Comparison of ENCODE assay signal across 12 mouse cellular contexts in genomic region chr4:42948527-42948926, GRCm38 (mm10). TPM values are rescaled to one million over a fixed set of nuclear protein-coding genes. Genes with fewer than 3 reads are reported as not detected.
A peak's percentile ranks its signal among the peaks of the same experiment; 100 is the strongest.
DNase-seq lines count a peak whose midpoint lies in the region; ATAC-seq lines count a peak whose summit lies in the region.
"Had no signal": no experiment of that assay in that cellular context is flagged by ENCODE, and none has a peak within 500 bp of the region (broad histone marks: within the 10 kb centered on the region; RNA-seq: fewer than 3 reads in every experiment).

No protein-coding gene starts in this region.

- 40% methylated on average over 13 of the region's 13 CpGs for WGBS in heart, embryonic 13.5 days
- 53% methylated on average over 13 of the region's 13 CpGs for WGBS in forebrain, embryonic 10.5 days
- 33% methylated on average over 13 of the region's 13 CpGs for WGBS in hindbrain, embryonic 16.5 days

- H3K4me3 ChIP-seq in heart, embryonic 13.5 days = no peak overlapping the region
- H3K4me3 ChIP-seq in forebrain, embryonic 10.5 days = peak overlapping the region; percentile 90; the same call in 1 of the 2 replicates
- no peak overlapping the region for H3K4me3 ChIP-seq in hindbrain, embryonic 16.5 days (ENCODE audit: low read length)

- DNase-seq in heart, postnatal 14 days = no peak
- DNase-seq in forebrain, embryonic 10.5 days (ENCODE audit: extremely low spot score, low spot score) = no peak
- DNase-seq in naive thymus-derived CD4-positive, alpha-beta T cell, adult 2 months (ENCODE audit: low read depth) = peak; percentile 16
- DNase-seq in gastrocnemius, postnatal 36 days = no peak
- no peak for DNase-seq in thymus, postnatal 14 days
- DNase-seq in thymus, postnatal 0 days (ENCODE audit: low spot score) = no peak

- H3K9me3 ChIP-seq in heart, embryonic 13.5 days = no peaks in the 10 kb centered on the region
- H3K9me3 ChIP-seq in forebrain, embryonic 10.5 days = no peaks in the 10 kb centered on the region
- H3K9me3 ChIP-seq in hindbrain, embryonic 16.5 days (ENCODE audit: control insufficient read depth, low read length) = no peaks in the 10 kb centered on the region
- H3K9me3 ChIP-seq: stomach, embryonic 15.5 days had no signal

- H3K27ac ChIP-seq in heart, embryonic 13.5 days (replicated peaks) = no peak overlapping the region
- 0 out of 2 replicates have a peak overlapping the region, but pooled peaks have one; percentile 98 for H3K27ac ChIP-seq in forebrain, embryonic 10.5 days
- H3K27ac ChIP-seq in hindbrain, embryonic 16.5 days (ENCODE audit: low read depth, low read length) = peak overlapping the region; percentile 74
- H3K27ac ChIP-seq: stomach, embryonic 15.5 days had no signal

- peaks cover 3% of the 10 kb centered on the region; the same call in 1 of the 2 replicates for H3K36me3 ChIP-seq in heart, embryonic 13.5 days
- peaks cover 9% of the 10 kb centered on the region; the same call in 1 of the 2 replicates for H3K36me3 ChIP-seq in forebrain, embryonic 10.5 days (replicated peaks)
- no peaks in the 10 kb centered on the region for H3K36me3 ChIP-seq in hindbrain, embryonic 16.5 days (ENCODE audit: control insufficient read depth, insufficient read depth, low read length)
- H3K36me3 ChIP-seq: stomach, embryonic 15.5 days had no signal

- H3K4me1 ChIP-seq in heart, embryonic 13.5 days = peaks cover 43% of the 10 kb centered on the region
- H3K4me1 ChIP-seq in forebrain, embryonic 10.5 days = peaks cover 74% of the 10 kb centered on the region
- peaks cover 50% of the 10 kb centered on the region for H3K4me1 ChIP-seq in hindbrain, embryonic 16.5 days (ENCODE audit: control insufficient read depth, insufficient read depth, low read depth, low read length)

- ATAC-seq in heart, embryonic 13.5 days (ENCODE audit: extremely low read depth, insufficient number of reproducible peaks, low FRiP score, low TSS enrichment) = no peak
- ATAC-seq in hindbrain, embryonic 16.5 days = no peak
- ATAC-seq: intestine, postnatal 0 days; lung, postnatal 0 days had no signal

- no peak overlapping the region for H3K9ac ChIP-seq in heart, embryonic 13.5 days
- H3K9ac ChIP-seq in hindbrain, embryonic 16.5 days (ENCODE audit: low read depth, low read length) = no peak overlapping the region
- H3K9ac ChIP-seq: stomach, embryonic 15.5 days had no signal

- intact Hi-C loops in heart, postnatal 14 days (cut with DNase I) = no loop called here
- intact Hi-C loops in gastrocnemius, postnatal 36 days (cut with DNase I) = no loop called here

- H3K27me3 ChIP-seq in heart, embryonic 13.5 days (replicated peaks) = peaks cover 32% of the 10 kb centered on the region
- peaks cover 28% of the 10 kb centered on the region for H3K27me3 ChIP-seq in forebrain, embryonic 10.5 days (ENCODE audit: poor library complexity, severe bottlenecking)
- no peaks in the 10 kb centered on the region for H3K27me3 ChIP-seq in hindbrain, embryonic 16.5 days (replicated peaks; ENCODE audit: control insufficient read depth, insufficient read depth, low read length)

- peak overlapping the region; percentile 96; the same call in 1 of the 2 replicates for H3K4me2 ChIP-seq in heart, embryonic 13.5 days
- H3K4me2 ChIP-seq in hindbrain, embryonic 16.5 days (ENCODE audit: low read length) = no peak overlapping the region

RNA-seq across cellular contexts. Expression of gene Dnajb5, which starts 1.1 kb away (rescaled TPM):
- 12.2 and 14.3 TPM in 2 replicates for polyA plus RNA-seq in heart, embryonic 13.5 days (2015; fragmentation: Nextera tagmentation; extraction: Ambion mirVana)
- total RNA-seq in heart, postnatal 14 days (2021) = 10 to 100 TPM; 68.7 to 78.0 TPM
- polyA plus RNA-seq in forebrain, embryonic 10.5 days (2016; fragmentation: Nextera tagmentation; extraction: Ambion mirVana) = 11.5 and 16.2 TPM in 2 replicates
- 44.9 and 45.7 TPM in 2 replicates for polyA plus RNA-seq in hindbrain, embryonic 16.5 days (2015; fragmentation: Nextera tagmentation; extraction: Ambion mirVana)
- total RNA-seq in gastrocnemius, postnatal 36 days (2021) = 100 to 1,000 TPM; 191 to 213 TPM
- 2.8 and 3.3 TPM in 2 replicates for polyA plus RNA-seq in thymus, postnatal 0 days (2015; fragmentation: Nextera tagmentation; extraction: Ambion mirVana)

RNA-seq across cellular contexts. Expression of gene 1700022I11Rik, which starts 20.9 kb away (rescaled TPM):
- 0.51 and 0.57 TPM in 2 replicates for polyA plus RNA-seq in heart, embryonic 13.5 days (2015; fragmentation: Nextera tagmentation; extraction: Ambion mirVana)
- total RNA-seq in heart, postnatal 14 days (2021) = not detected
- polyA plus RNA-seq in forebrain, embryonic 10.5 days (2016; fragmentation: Nextera tagmentation; extraction: Ambion mirVana) = 0.27 and 0.52 TPM in 2 replicates
- 0.44 and 1.3 TPM in 2 replicates for polyA plus RNA-seq in hindbrain, embryonic 16.5 days (2015; fragmentation: Nextera tagmentation; extraction: Ambion mirVana)
- not detected for total RNA-seq in gastrocnemius, postnatal 36 days (2021)
- 0.38 and 0.40 TPM in 2 replicates for polyA plus RNA-seq in thymus, postnatal 0 days (2015; fragmentation: Nextera tagmentation; extraction: Ambion mirVana)
- total RNA-seq: left cerebral cortex, postnatal 14 days had no signal

RNA-seq across cellular contexts. Expression of gene Phf24, which starts 32.1 kb away (rescaled TPM):
- polyA plus RNA-seq in heart, embryonic 13.5 days (2015; fragmentation: Nextera tagmentation; extraction: Ambion mirVana) = 3.7 and 4.0 TPM in 2 replicates
- 1 to 10 TPM; 6.0 to 8.4 TPM for total RNA-seq in heart, postnatal 14 days (2021)
- polyA plus RNA-seq in forebrain, embryonic 10.5 days (2016; fragmentation: Nextera tagmentation; extraction: Ambion mirVana) = 0.33 and 0.51 TPM in 2 replicates
- 44.5 and 45.7 TPM in 2 replicates for polyA plus RNA-seq in hindbrain, embryonic 16.5 days (2015; fragmentation: Nextera tagmentation; extraction: Ambion mirVana)
- total RNA-seq in gastrocnemius, postnatal 36 days (2021) = under 1 TPM; 0.15 to 0.97 TPM
- 0.12 and 0.39 TPM in 2 replicates for polyA plus RNA-seq in thymus, postnatal 0 days (2015; fragmentation: Nextera tagmentation; extraction: Ambion mirVana)

RNA-seq across cellular contexts. Expression of gene Vcp, which starts 51.8 kb away (rescaled TPM):
- 459 and 479 TPM in 2 replicates for polyA plus RNA-seq in heart, embryonic 13.5 days (2015; fragmentation: Nextera tagmentation; extraction: Ambion mirVana)
- 100 to 1,000 TPM; 285 to 286 TPM for total RNA-seq in heart, postnatal 14 days (2021)
- polyA plus RNA-seq in forebrain, embryonic 10.5 days (2016; fragmentation: Nextera tagmentation; extraction: Ambion mirVana) = 655 and 667 TPM in 2 replicates
- polyA plus RNA-seq in hindbrain, embryonic 16.5 days (2015; fragmentation: Nextera tagmentation; extraction: Ambion mirVana) = 478 and 502 TPM in 2 replicates
- total RNA-seq in gastrocnemius, postnatal 36 days (2021) = 100 to 1,000 TPM; 225 to 248 TPM
- polyA plus RNA-seq in thymus, postnatal 0 days (2015; fragmentation: Nextera tagmentation; extraction: Ambion mirVana) = 371 and 396 TPM in 2 replicates
